Mouse (Mus musculus): ENCODE results near the gene Lzts2.

Lzts2 gene

DNA sequence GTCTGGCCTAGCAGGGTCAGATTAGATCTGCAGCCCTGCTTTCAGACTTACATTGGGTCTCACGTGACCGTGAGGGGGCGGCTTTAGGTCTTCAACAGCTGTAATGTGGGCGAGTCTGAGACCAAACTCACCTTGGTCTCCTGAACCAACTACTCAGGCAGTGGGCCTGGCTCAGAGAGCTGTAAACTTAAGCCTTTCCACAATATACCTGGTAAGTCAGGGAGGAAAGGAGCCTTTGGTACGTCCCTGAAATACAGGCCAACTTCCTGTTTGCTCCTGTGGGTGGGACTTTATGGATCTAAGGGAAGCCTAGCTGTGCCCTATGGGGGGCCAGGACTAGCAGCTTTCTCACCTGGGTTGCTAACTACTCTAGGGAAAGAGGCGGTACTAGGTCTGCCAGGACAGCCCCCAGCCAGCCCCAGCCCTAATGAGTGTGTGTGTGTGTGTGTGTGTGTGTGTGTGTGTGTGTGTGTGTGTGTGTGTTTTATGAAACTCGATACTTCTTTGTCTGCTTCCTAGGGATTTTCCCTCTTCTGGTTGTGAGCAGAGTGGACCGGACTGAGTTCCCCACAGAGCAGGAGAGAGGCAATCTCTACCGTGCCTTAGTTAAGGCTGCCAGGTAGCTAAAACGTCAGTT lies at the start of gene Lzts2:
Lzts2 (plus strand) TSS at position 80 of the 637 bp plus-strand sequence.
- no peak for DNase-seq

DNA sequence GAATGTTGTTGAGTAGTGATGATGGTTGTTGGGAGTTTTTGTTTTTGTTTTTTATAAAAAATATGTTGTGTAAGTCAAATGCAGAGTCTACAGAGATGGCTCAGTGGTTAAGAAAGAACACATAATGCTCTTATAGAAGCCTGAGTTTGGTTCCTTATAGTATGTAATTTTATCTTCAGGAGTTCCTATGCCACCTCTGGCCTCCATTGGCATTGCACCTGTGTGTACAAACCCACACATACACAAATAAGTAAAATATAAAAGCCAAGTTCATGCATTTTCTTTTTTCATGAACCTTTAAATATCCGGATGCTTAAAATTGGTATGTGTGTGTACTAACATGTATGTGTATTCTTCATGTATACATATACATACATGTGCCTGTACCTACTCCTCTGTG lies 48.2 kb upstream of the Lzts2 start:
- no peak for DNase-seq

DNA sequence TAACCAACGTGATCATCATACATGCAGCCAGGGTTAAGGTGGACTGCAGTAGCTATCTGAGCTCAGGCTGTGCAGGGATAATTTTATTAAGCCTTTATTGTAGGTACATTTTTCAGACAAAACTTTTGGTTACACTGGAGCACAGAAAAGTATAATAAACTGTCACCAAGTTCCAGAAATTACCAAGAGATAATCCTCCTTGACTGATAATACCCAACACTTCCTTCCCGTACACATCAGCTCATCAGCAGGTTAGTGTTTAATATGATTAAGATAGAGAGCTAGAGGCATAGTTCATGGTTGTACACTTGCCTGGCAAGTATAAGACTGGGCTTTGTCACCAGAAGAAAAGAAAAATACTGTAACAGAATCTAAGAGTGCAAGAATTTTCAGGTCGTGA lies 45.9 kb upstream of the Lzts2 start:
- DNase-seq = no peak

DNA sequence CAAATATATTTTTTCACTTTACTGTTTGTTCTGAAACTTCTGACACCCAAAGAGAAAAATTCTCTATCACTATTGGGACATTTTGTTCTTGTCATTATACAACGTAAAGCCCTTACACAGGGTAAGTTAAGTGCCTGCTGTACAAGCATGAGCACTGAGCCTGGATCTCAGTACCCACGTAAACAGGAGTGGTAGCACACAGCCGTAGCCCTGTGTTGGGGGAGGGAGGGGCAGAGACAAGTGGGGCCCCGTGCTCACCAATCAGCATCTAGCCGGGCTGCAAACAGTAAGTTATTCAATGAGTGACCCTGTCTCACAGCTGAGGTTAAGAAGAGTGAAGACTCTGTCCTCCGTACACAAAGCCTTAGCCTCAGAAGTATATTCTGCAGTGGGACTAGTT lies 37.6 kb upstream of the Lzts2 start:
- DNase-seq = peak; percentile 57

DNA sequence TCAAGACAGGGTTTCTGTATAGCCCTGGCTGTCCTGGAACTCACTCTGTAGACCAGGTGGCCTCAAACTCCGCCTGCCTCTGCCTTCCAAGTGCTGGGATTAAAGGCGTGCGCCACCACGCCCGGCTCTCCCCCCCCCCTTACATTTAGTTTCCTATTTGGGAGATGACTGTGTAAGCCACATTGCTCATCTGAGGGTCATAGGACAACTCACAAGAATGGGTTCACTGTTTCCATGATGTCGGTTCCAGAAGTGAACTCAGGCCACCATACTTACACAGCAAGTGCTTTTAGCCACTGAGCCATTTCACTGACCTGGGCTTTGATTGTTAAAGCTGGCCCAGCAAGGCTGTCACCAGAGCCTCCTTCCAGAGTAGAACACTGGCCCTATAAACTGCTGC lies 37.1 kb upstream of the Lzts2 start:
- peak; percentile 54 for DNase-seq

DNA sequence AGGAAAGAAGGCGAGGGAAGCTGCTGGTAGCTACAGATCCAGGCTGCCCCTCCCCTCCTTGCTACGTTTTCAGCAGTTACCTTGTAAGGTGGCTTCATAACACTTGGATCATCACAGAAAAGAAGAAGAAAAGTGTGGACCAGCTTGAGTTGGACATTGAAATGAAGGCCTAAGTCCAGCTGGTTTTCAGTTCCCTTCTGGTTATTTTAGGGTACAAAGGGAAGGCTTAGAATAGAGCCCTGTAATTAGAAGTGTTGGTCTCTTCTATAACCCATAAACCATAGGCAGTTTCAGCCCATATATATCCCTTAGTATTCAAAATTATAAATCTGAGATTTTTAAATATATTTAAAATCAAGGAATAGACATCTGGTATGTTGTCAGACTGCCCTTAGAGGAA lies 33.4 kb upstream of the Lzts2 start:
- DNase-seq = no peak

DNA sequence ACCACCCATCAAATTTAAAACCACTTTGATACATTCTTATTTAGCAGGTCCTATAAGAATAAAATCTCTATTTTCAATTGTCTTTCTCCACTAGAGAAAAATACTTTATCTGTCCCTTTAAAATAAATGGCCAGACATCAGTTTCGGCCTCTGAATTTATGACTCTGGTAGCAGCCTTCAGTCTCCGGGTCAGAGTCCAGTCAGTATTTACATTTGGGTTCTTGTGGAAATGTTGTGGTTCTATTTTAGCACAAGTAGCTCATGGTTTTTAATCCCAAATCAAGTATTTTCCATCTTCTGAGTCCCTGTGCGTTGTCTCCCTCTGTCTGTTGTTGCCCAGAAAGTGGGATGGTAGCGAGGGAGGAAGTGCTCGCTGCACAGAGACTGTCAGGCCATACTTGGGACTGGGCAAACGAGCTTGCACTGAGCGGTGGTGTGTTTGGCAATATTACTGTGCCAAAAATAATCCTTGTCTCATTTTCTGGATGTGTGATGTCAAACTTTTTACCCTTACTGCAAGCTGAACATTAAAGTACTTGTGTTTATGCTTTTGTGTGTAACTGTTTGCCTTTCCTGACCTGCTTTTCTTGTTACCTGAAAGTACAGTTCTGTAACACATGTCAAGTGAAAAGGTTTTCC lies 31.6 kb upstream of the Lzts2 start:
- peak; percentile 43 for DNase-seq

DNA sequence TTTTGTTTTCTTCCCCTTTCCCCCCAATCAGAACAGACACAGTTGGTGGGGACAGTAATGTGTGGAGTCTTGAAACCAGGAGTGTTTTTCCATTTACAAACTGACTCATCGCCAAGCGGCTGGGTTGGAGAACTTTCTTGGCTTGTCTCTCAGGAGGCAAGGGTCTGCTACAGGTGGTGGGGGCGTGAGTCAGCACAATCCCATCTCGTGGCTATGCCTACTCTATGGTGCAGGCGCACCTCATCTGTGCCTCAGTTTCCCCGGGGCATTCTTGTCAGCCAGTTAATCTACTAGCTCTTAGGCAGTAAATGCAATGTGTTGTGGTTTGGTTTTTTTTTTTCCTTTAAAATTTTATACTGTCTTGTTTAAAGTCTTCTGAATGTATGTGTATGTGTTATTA lies 30.8 kb upstream of the Lzts2 start:
- DNase-seq = peak; percentile 75

DNA sequence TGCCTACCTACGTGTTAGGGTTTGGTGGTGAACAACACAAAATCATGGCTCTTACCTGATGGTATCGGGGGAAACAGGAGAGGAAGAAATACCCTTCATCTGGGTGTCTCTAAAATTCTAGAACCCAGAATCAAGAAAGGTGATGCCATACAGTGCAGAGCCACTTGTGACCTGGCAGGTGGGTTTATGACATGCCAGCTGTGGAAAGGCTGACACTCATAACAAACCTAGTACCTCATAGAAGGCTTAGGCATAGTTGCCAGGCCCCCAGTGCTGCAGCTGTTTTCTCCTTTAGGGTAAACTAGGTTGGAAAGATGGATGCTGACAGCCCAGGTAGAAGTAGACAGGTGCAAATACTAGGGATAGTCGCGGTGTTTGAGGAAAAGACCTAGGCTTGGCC lies 29.8 kb upstream of the Lzts2 start:
- DNase-seq = peak; percentile 66

DNA sequence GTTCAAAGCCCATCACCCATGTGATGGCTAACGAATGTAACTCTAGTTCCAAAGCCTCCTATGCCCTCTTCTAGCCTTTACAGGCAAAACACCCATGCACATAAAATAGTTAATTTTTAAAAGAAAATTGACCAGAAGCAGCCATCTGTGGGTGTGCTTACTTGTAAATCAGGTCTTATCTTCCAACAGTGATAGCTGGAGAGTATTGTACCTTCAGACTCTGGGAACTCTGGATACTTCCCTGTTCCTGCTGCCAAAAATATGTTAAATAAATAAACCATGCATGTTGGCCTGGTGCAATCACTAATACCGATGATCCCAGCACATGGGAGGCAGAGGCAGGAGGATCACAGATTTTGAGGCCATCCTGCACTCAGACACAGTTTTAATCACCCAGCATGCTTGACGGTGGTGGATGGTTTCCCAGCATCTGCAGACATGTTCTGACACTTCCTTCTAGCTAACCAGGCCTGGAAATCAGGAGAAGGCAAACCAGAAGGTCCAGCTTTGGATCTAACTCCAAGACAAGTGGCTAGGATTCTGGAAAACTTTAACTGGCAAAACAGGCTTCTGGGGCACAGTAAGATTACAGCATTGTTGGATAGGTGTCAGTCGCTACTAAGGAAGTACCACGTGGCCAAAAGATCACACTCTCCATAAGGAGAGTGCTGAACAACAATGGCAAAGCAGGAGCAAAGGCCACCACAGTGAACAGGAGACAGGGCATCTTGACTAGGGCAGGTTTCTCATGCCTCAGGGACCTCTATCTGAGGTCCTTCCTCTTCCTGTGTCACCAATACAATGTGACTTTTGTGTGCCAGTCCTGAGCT lies 28.8 kb upstream of the Lzts2 start:
- peak; percentile 44 for DNase-seq

DNA sequence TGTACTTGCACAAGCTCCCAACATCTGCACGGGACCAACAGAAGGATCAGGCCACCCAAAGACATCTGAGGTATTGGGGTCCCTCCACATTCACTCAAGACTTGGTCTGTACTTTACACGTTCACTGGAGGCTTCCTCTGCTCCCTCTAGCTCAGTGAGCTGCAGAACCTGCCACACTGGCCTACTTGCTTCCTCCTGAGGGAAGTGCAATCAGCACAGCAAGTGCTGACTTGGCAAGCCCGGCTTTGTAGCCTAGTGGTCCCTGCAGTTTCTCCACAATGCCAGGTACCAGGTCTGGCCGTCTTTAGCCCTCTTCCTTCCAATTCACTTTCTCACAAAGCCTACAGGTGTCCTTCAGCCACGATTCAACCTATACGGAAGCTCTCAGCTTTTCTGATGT lies 27.2 kb upstream of the Lzts2 start:
- DNase-seq = peak; percentile 77

DNA sequence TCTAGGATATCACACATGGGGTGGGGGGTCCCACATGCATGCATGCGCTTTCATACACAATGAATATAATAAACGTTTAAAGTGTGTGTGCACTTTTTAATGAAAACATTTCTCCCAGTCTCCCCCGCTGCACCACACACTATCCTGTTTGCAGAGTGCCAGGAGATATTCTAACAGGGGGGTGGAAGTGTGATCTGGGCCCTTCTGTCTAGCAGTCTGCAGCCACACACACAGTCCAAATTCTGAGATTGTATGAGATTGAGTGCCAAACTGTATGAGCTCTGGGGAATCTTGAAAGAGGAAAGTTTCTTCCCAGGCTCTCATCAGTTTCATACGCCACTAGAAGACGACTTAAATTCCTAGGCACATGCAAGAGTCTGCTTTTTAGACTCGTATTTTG lies 26.4 kb upstream of the Lzts2 start:
- peak; percentile 77 for DNase-seq

DNA sequence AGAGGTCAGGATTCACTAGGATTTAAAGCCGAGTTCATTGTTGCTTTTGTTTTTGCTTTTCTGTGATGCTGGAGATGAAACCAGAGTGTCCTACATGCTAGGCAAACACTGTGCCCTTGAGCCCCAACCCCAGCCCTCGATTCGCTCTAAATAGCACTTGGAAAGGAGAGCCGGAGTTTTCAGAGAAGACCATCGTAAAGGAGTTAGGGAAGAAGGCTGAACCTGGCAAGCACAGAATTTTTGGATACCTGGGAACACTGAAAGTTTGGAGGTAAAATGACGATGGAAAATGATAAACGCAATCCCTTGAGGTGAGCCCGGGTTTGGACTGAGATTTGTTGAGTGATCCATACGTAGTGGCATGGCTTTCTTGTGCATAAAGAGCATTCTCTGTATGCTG lies 25.9 kb upstream of the Lzts2 start:
- DNase-seq = peak; percentile 70

DNA sequence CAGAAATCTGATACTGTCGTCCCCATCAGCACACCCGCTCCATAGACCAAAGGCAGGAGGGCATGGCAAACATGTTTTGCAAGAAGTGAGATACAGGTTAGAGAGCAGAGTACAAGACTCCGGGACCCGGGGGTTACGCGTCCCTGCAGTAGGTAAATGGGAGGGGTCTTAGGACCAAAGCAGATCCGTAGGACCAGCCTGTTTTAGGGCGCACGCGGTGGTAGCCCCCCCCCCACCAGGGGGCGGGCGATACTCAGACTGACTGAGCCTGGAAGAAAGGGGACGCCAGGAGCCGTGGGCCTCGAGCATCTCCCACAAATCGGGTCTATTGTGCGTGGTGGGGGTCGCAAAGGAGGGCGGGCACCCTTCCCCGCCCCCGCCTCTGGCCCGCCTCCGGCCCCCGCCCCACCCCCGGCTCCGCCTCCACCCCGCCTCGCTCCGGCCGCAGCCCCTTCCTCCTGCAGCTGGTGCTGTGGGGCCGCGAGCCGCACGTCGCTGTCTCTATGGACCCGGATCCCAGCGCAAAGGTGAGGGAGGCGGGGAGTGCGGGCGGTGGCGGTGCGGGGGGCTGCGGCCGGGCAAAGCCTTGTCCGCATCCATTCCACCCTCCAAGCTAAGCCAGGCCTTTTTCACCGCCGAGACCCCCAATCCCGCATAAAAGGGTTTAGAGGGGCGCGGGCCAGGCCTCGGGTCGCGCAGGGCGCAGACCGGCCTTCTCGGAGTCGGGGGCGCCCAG lies 25.2 kb upstream of the Lzts2 start, which contains the start of gene Sema4g:
Sema4g (plus strand) TSS at position 271 of the 736 bp plus-strand sequence.
- peak; percentile 92 for DNase-seq

DNA sequence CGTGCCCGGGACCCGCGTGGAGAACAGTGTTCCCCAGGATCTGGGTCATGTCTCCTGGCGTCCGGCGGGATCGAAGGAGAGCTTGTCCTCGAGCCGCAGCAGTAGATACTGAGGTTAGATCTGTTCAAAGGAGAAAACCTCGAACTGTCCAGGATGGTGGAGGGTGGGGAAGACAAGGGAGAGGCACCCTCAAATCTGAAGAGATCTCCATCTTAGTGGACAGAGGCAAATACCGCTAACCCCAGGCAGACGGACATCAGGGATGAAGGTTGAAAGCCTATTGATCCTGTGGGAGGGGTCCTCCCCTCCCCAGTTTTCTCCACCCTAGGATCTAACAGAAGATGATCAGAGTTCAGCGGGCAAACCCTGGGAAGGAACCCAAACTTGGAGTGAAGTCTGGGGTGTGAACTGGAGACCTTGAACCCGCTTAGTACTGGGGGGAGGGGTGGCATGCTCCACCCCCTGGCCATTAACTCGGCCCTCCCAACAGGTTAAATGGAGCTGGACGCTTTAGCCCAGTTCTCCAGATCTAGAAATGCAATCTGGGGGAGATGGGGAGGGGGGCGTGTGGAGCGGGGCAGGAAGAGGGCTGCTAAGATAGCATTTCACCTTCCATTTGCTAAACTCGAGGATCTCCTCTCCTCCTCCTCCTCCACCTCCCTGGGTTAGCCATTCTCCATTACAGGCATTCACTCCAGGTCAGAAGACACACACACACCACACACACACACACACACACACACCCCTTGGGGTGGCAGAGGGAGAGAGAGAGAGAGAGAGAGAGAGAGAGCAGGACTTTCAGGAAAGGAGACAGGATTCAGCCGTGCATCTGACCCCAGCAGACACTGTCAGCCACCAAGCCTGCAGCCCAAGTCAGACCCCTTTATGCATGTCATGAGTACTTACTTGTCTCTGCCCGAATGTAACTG lies 24.4 kb upstream of the Lzts2 start:
- peak; percentile 88 for DNase-seq

DNA sequence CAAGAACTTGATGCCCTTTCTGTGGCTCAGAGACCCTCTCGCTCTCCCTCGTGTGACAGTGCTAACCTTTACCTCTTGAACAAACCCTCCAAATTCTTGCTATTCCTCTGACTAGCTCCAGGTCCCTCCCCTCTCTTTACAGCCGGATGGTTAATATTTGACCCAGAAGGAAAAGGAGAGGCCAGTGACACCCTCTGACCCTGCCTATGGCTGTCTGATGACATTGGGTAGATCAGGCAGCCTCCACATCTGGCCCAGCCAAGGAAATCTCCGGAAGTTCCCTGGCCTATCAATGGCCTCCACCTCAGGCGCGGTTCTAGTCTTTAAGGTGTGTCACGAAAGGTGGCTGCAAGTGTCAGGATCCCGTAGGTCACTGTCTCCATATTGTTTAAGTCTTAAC lies 23.2 kb upstream of the Lzts2 start:
- peak; percentile 79 for DNase-seq

DNA sequence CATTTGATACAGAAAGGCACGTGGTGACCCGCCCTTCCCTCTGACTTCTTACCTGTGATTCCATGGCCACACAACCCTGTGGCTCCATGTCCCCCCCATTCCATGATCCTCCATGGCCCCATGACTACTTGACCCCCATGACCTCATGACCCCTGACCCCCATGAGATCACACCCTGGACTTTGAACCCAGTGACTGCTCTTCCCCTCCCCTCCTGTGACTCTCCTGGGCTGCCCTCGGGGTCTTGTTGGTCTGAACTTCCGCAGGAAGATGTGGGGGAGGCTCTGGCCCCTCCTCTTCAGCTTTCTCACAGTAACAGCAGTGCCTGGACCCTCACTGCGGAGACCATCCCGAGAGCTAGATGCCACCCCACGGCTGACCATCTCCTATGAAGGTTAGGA lies 22.0 kb upstream of the Lzts2 start:
- DNase-seq = peak; percentile 88

DNA sequence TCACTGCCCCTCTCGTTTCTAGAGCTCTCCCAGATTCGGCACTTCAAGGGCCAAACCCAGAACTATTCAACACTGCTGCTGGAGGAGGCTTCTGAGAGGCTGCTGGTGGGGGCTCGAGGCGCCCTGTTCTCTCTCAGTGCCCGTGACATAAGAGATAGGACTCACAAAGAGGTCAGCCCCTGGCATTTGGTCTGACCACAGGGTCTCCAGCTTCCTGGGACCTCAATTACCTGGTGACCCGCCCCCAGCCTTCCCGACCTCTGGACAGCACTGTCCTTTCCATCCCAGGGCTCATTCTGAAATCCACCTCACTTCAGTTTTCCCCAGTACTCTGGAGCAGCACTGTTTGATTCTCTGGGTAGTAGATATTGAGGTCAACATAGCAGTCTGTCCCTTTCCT lies 21.5 kb upstream of the Lzts2 start:
- peak; percentile 76 for DNase-seq

DNA sequence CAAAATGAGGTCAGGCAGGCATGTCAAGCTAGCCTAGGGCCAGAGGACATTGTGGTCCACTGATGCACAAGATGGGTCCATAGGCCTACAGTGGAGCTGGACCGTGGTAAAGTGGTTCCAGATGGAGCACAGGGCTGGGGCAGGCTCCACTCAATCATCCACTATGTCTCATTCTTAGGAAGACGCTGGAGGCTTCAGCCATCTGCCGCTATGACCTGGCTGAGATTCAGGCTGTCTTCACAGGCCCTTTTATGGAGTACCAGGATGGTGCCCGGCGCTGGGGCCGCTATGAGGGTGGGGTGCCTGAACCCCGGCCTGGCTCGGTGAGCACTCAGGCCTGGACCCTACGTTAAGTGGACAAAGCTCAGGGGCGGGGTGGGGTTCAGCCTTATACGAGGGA lies 16.4 kb upstream of the Lzts2 start:
- no peak for DNase-seq

DNA sequence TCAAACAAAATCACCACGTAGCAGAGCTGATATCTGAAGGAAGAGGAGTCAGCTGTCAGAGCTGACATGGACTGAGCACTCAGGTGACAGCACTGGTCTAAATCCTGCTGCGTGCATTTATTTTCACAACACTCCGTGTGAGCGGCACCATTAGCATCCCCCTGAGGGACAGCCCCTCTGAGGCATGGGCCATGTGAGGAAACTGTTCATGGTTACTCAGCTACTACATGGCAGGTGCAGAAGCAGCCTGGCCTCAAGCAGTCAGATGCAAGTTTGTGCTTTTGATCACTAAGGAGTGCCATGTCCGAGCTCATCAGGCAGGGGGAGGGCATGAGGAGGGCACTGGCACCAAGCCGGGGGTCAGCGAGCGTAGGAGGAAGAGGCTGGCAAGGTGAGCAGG lies 14.6 kb upstream of the Lzts2 start:
- no peak for DNase-seq

DNA sequence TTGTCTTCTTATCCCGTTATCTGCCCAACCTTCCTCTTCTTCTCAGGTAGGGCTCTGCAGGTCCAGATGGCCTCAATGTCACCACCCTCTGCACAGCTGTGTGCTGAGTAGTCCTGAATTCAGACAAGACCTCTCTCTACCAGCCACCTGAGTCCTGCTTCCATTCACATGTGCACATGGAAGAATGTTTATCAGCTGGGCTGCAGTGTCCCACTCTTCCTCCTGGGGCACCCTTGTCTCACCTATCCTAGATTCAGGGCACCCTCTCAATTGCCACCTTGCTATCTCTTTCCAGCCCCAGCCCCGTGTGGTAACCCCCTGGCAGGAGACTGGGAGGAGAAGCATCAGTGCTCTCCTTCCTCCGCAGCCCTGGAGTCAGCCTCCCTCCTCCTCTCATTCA lies 11.9 kb upstream of the Lzts2 start:
- peak; percentile 83 for DNase-seq

Measured in heart, adult 11 months (tissue).